Mouse (Mus musculus) C2C12 (cell line): ENCODE measurements at regions not wholly inside any gene's neighbourhood (a gene's known extent, or its start where the extent isn't known, plus 50 kb on each side); places are given as distances from the start of the nearest gene placed in this dataset.

ENCODE experiments used
- CEBPB ChIP-seq: IDR thresholded peaks from one replicate; pipeline ENCODE4 v1.6.1; 2011; ENCODE audit warnings: low read depth, mild to moderate bottlenecking, control low read depth, moderate library complexity
- CTCF ChIP-seq: IDR thresholded peaks from one replicate; pipeline ENCODE4 v1.5.1; 2011; ENCODE audit not compliant: control insufficient read depth, insufficient read depth, insufficient read length
- USF1 ChIP-seq: IDR thresholded peaks from one replicate; pipeline ENCODE4 v1.6.1; 2011; ENCODE audit warnings: low read depth, mild to moderate bottlenecking, control low read depth, moderate library complexity

- TF ChIP-seq CTCF = no peak
- TF ChIP-seq USF1 = no peak
- TF ChIP-seq CEBPB = no peak
Measured at GRCm38 (mm10) chr3:18624381-18625145, 676.4 kb downstream of the Cypt12 start.
